Mouse (Mus musculus) adrenal gland, adult (tissue): ENCODE measurements around the gene Lpp.

ENCODE experiments used
- DNase-seq, 2 experiments: peaks; one replicate each; pipeline ENCODE4 v3.0.0; 2022 to 2023; ENCODE audit warnings: low spot score in 1 of 2; ENCODE audit not compliant: inconsistent age in 2 of 2

The Lpp gene

DNA sequence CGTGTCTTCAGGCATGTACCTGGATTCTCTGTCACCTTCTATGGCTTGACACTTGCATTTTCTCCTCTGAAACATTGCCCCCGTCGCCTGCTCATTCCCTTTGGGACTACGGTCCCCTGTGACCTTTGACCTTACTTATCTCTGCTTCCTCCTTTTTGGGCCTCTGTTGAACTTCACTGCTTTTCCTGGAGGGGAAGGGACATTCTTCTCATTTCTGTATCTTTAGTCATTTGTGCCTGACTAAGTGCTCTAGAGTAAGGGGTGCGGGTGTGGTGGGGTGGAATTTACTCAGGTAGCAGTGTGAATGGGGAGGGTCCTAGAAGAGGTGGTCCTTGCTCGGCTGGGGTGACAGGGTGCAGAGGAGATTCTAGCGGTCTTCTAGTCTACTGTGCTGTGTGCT is 40.7 kb downstream of the Lpp start:
- no peak for DNase-seq

DNA sequence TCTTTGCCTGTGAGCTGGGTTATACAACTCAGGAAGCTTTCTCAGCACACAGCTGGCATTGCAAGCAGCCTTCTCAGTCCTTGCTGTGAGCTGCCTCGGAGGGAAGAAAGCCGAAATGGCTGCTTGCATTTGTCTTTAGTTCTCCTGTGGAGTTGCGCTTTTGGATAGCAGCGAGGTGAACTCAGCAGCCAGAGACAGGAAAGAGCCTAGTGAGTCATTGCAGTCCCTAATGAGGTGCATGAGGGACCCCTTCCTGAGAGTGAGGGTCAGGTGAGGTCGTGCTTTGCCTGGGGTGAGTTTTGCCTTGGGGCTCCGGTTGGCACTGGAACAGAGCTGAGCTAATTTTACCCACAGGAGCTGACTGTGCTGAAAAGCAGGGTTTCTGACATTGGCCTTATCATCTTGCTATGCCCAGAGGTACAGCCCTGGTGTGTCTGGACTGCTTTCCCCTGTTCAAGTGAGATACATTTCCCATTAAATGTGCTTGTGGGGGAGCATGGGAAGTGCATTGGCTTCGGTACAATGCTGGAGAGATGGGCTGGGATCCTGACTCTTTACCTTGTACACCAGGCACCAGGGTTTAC is 41.3 kb downstream of the Lpp start:
- DNase-seq = peak; percentile 63 to 86

DNA sequence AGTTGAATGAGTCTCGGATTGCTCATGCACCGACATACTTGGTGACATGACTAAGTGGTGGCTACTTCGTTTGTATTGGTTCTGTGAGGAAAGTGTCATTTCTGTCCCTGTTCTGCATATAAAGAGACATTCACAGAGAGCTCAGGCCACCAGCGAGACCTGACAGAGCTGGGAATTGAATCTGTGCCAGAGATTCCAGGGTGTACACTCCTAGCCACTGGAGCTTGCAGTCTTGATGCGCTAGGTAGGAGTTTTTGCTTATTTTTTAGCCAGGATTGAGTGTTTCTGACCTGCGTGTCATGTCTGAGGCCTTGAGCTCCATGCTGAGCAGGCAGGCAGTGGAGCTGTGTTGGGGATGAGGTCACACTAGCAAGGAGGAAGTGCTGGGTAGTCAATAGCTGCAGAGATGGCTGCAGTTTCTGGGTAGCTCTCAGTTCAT is 41.8 kb downstream of the Lpp start:
- DNase-seq = peak; percentile 57 to 86

DNA sequence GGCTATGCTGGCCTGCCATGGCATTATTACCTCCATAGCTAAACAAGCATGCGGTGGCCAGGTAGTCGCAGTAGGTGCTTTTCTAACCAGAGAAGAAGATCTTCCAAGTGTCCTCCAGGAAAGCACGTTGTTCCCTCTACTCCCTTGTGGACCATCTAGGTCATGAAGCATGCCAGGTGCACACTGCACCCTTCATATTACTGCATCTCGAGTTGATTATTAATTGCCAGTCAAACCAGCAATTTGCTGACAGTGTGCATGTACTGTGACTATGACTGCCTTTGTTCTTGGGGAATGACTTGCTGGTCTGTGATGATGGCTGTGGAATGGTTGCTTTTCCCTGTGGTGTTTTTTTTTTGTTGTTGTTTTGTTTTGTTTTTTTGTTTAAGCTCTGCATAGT is 45.1 kb downstream of the Lpp start:
- DNase-seq = no peak

DNA sequence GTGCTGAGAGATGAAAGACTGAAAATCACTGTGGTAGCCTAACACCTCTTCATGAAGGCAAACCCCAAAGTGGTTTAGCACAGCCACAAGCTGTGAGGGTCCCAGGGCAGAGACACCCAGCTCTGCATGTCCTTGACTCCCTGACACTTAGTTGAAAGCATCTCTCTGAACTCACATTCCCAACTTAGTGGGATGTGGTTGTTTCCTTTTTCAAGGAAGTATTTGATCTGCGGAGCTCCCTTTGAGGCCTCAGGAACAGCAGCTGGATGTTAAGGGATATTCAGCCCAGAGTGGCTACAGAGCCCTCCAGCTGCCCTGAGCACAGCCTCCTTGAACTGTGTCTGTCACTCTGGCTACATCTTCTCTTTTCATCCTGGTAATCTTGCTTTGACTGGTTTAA is 48.0 kb downstream of the Lpp start:
- DNase-seq = peak in 1 of 2 experiments; percentile 37

DNA sequence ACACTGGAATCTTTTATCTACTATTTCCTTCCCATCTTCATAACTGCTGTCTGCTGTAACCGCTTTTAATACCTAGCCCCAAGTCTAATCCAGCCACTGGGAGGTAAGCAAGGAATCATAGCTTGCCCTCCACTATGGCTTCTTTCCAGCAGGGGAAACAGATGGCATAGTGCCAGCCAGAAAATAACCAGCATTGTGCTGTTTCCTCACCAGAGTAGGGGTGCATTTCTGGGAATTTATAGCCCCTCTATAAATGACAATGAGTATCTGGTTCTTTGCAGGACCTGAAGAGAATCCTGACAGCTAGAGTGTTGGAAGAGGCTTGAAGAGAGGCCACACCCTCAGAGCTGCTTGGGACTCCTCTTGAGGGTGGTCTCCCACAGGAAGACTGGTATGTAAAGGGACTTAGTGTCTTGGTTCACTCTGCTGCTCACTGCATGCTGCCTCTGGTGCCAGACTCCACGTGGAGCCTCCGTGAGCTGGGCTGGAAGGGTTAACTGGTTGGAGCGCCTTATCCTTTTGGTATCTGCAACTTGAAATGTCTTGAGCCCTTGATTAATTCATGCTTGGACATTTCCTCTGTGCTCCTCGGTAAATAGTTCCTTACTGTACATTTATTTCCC is 49.3 kb downstream of the Lpp start:
- peak in 1 of 2 experiments; percentile 51 for DNase-seq

DNA sequence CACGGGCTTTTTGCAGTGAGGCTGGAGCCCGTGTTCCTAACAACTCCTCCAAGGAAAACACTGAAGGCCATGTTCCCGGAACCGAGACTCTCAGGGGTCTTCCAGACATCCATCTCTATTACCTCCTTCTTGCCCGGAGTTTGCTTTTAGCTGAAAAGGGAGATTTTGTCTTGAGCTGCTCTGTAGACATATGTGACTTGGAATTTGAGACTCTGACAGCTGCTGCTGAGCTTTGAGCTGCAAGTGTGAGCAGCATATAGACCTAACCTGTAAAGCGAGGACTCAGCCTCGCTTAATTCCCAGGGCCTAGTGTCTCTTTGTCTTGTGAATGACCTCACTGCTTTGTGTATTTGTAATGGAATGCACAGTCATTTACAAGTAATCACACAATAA is 49.8 kb downstream of the Lpp start:
- DNase-seq = peak in 1 of 2 experiments; percentile 22

DNA sequence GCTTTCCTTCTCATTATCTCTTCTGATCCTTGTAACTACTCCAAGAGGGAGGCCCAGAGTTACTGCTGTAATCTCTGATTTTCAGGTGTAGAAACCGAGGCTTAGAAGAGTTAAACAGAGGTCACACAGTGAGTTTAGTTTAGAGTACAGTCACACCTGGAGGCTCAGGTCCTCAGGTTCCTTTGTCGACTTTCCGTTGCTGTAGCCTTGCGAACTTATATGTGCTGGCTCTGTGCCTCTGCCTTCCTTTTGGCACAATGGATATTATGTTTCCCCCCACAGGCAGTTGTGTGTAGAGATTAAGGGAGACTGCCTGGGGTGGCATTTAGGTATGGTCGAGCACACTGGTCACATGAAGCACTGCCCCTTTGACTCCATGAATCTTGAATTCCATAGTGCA is 50.2 kb downstream of the Lpp start:
- no peak for DNase-seq

DNA sequence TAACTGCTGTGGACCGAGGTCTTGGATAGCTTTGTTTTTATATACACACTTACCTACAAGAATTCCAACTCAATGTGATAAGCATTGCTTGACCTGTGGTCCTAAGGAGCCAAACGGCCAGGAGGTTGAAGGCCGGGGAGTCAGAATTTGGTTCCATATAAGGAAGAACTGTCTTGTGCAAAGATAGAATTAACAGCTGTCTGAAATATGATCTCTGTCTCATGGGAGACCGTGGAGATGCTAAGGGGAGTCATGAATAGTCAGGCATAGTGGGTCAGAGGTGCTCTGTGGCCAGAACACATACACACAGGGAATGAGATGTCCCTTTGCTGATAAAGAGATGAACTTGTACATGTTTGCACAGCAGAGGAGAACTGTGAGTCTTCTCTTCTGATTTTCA is 51.5 kb downstream of the Lpp start:
- DNase-seq = no peak

DNA sequence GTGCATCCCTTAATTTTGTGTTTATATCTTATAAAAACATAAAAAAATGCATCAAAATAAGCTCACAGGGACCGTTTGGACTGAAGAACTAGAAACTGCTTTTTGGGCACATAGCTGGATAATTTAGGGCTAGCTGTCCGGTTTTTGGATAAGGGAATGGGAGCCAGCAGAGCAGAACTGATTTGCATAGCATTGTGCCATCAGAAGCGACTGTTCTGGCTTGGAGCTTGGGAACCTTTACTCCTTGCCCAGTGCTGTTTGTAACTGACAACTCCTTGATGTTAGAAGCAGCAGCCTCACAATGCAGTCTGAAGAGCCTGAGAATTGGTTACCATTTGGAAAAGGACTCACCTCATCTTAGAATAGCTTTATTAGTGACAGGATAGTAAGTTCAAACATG is 52.2 kb downstream of the Lpp start:
- no peak for DNase-seq

DNA sequence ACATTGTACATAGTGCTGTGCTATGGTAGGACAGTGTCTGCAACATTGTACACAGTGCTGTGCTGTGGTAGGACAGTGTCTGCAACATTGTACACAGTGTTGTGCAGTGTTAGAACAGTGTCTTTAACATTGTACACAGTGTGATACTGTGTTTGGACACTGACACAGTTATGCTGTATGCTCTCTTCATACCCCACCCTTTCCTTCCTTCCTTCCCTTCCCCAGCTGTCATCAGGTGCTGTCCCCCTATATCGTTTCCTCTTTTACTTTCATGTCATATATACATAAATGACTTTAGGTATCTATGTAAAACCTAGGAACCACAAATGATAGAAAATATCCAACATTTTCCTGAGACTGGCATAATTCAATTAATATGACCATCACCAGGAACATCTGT is 53.1 kb downstream of the Lpp start:
- DNase-seq = no peak

DNA sequence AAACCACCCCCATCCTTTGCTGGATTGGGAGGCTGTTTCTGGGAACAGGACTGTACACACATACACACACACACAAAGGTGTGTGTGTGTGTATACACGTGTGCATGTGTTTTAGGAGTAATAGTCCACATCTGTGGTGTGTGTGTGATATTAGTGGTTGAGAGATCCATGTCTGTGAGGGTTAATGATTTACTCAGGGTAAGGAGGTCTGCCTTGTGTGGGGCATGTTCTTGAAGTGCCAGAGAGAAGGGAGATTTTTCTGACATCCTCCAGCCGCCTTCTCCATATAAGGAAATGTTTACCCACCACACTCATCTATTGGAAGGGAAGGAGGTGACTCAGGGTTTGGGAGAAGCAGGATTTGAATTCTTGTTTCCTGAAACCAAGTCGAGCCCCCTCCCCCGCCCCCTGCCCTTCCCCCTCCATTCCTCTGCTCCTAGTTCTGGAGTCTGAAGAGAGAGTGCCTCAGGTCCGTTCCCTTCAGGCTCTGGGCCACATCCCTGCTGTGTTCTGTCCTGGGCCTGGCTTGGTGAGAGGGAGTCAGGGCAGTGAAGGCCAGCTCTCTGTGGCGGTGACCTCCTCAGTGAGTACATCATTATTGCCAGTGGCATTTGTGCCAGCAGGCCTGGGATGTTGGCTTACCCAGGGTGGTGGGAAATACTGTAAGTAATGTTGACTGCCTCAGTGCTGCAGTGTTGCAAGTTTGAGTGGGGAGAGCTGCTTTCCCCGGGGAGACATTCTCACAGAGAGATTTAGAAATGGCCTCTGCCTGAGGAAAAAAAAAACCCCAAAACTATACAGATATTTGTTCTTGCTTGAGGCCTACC is 54.6 kb downstream of the Lpp start:
- no peak for DNase-seq

DNA sequence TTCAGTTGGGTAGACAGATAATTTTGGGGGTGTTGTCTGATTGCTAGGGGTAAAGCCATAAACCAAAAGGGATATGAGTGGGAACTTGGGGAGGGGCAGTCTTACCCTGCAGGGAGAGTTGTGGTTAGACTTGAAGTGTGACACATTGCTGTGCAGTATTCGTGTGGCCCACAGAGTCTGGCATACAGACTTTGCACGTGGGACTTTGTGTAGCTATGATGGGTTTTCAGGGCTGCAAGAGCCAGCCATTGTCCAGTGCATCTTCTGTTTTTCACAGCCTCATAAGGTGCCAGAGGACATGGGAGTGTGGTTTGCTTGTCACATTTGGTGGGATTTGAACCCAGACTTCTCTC is 55.2 kb downstream of the Lpp start:
- DNase-seq = no peak

DNA sequence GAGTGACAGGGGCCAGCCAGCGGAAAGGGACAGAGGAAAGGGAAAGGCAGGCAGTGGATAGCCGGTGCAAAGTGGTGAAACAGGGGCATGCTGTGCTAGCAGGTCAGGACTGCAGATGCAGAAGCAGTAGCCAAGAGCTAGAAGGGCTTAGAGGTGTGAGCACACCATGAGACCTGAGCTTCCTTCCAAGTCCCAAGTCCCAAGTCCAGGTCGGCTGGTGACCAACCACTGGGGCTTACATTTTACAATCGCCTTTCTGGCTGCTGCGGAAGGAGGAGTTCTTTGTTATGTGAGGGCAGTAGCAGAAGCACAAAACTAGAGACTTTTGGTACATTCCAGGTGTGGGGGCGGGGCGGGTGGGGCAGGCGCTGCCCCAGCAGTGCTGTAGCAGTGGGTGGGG is 56.5 kb downstream of the Lpp start:
- peak in 1 of 2 experiments; percentile 41 for DNase-seq

DNA sequence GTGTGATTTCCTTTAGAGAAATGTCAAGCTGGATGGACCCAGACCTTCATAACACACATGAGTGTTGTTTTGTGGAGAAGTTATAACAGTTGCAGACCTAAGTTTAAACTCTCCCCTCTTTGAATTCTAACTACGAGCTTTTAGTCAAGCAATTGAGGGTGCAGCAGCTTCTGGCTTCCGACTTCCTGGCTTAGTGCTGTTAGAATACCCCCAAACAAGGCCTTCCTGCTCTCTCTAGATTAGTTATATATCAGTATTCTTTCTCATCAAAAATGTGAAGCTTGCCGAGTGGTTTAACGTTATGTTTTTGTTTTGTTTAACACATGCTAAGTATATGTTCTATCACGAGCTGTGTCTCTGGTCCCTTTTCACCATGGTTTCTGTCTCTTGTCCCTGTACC is 56.9 kb downstream of the Lpp start:
- no peak for DNase-seq

DNA sequence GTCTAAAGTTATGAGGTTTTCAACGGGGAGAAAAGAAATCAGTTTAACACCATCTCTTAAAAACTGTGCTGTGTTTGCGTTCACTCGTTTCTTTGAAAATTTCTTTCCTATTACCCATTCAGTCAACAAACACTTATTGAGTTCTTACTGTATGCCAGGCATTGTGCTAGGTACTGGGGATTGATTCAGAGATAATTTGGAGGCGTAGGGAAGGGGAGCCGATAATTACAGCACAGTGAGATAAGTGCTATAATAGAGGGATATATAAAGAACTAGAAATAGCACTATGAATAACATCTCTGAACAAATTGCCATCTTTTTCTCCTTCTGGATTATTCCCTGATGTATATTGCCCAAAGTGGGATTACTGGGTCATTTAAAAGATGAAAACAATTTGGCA is 57.8 kb downstream of the Lpp start:
- DNase-seq = no peak

DNA sequence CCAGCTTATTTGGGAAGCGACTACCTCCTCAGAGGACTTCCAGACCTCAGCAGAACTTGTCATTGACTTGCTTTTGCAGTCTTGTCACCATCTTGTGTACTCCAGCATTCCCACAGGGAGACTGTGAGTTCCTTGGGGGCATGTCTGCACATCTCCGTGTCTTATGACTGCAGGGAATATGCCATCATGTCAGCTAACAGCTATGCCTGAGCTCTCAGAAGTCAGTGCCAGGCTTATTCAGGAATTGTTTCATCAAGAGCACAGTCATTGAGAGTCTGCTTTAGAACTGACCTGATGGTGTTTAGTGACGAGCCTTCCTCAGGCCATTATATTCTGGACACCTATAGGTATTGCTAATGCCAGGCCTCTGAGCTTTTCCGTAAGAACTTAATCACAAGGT is 60.2 kb downstream of the Lpp start:
- no peak for DNase-seq

DNA sequence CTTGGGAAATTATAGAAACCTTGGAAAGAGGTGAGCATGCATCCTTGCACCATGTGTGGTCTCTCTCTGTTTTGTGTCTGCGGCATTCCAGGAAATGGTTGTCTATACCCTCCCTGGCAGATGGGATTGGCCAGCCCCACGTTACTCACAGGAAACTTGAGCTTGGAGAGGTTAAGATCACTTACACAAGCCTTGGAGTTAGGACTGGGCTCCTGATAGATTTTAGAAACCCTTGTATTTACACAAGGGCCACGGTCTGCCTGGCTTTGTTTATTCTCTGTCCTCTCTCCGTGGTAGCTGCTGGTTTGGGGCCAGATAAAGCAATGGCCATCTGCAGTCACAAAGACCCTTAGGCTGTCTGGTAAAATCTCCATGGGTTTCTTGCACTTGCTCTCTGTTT is 61.2 kb downstream of the Lpp start:
- DNase-seq = no peak

DNA sequence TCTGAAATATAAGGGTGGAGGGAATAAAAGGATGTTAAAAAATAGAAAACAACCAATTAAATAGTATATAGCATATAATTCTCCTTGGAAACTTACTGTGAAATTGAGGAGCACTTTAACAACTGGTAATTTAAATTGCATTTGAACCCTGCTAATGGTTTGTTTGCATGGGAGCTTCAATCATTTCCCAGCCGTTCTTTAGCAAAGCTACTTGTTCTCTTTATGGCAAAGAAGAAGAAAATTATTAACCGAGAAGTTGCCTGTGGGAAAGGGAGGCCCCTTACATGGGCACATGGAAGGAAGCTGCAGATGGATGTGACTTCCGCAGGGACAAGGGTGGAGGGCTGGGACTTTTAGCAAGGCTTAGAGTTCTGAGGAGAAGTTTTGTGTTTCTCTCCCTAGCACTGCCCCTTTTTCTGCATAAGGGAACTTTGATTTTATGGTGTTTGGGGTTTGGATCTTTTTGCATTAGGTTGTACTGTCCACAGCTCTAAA is 62.1 kb downstream of the Lpp start:
- DNase-seq = no peak

DNA sequence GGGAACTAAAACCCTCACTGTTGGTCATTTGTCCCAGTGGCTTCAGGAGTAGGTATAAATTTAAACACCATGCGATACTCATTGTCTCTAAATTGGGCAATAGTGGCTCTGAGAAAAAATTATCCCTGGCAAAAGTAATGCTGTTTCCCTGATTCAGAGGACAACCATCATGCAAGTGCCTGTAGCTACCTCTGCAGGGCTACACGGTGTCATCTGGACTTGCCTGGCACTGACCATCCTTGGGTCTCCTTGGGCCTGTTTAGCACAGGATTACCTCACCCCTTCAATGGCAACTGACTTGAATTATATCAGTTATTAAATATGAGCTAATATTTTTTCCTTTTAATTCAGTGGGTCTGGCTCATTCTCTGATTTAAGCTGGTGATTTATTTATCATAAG is 70.5 kb downstream of the Lpp start:
- DNase-seq = peak; percentile 38 to 80

DNA sequence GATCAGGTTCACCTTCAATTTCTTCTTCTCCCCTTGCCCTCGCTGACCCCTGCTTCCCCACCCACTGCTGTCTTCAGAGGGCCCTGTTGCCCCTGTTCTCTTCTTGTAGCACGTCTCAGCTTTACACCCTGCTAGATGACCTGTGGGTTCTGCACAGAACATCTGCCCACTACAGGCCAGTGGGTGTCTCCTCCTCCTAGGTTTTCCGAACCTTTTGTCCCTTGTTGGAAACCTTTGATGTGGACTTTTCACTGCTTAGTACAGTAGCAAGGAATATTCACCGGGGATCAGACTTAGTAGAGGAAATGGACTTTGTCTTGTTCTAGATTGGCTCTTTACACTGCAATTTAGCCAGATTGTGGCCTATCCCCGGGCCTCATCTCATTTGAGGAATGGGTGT is 71.1 kb downstream of the Lpp start:
- DNase-seq = no peak

DNA sequence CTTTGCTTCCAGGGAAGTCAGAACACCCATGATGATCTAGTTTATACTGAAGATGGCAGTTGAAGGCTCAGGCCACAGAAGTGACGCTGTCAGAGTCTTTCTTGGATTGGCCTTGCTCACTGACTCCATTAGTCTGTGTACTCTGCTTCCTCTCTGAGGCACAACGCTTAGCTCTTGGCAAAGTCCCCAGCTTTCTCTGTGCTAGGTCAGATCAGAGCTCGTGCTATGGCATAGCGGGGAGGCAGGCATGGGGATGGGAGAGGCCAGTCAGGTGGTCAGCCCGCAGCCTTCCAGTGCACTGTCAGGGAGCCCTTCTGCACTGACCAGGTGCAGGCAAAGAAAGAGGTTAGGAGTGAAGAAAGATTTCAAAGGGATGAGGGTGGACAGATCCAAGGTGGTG is 72.3 kb downstream of the Lpp start:
- DNase-seq = peak; percentile 45 to 77
